Mouse (Mus musculus) testis, adult 2 months (tissue): ENCODE measurements around the gene Gm10719. TPM values are rescaled to one million over a fixed set of nuclear protein-coding genes. Genes with fewer than 3 reads are reported as not detected.
"Not testable (repeated sequence)": the region's sequence is repeated elsewhere in the genome, so short reads cannot be mapped to it uniquely, and the experiment has no call there.

Experiments used
- H3K27ac ChIP-seq: fragments of 200-500 bp; 2 replicates; pipeline ENCODE4 v1.5.1; 2012; ENCODE audit warnings: low read depth, low read length; ENCODE audit not compliant: control insufficient read depth, insufficient read depth
- H3K27me3 ChIP-seq: fragments of 200-500 bp; 2 replicates; pipeline ENCODE4 v1.6.1; 2012; ENCODE audit warnings: mild to moderate bottlenecking, low read length, moderate library complexity; ENCODE audit not compliant: control insufficient read depth, insufficient read depth
- H3K36me3 ChIP-seq: fragments of 200-500 bp; 2 replicates; pipeline ENCODE4 v1.6.1; 2012; ENCODE audit warnings: mild to moderate bottlenecking, low read length; ENCODE audit not compliant: control insufficient read depth, insufficient read depth
- H3K4me1 ChIP-seq: fragments of 200-500 bp; 2 replicates; pipeline ENCODE4 v1.6.1; 2012; ENCODE audit warnings: low read length; ENCODE audit not compliant: control insufficient read depth, insufficient read depth
- H3K4me3 ChIP-seq: fragments of 200-500 bp; 2 replicates; pipeline ENCODE4 v1.5.1; 2012; ENCODE audit warnings: low read depth, mild to moderate bottlenecking, low read length, moderate library complexity, mixed read lengths; ENCODE audit not compliant: control insufficient read depth
- polyA plus RNA-seq: library from polyadenylated mRNA; depleted of rRNA; stranded (reverse); fragments of >200 nt; gene quantifications from 2 replicates; pipeline ENCODE4 v1.2.3, GENCODE M21; 2012; rRNA removed

Gene Gm10719
- not detected in 2 replicates for polyA plus RNA-seq

DNA sequence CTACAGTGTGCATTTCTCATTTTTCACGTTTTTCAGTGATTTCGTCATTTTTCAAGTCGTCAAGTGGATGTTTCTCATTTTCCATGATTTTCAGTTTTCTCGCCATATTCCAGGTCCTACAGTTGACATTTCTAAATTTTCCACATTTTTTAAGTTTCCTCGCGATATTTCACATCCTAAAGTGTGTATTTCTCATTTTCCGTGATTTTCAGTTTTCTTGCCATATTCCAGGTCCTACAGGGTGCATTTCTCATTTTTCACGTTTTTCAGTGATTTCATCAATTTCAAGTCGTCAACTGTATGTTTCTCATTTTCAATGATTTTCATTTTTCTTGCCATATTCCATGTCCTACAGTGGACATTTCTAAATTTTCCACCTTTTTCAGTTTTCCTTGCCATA, at the start of gene Gm10719:
Gm10719 (plus strand) TSS at position 301 of the 400 bp plus-strand sequence.
- H3K27me3 ChIP-seq, H3K4me3 ChIP-seq, H3K27ac ChIP-seq, H3K36me3 ChIP-seq, H3K4me1 ChIP-seq: not testable (repeated sequence)

DNA sequence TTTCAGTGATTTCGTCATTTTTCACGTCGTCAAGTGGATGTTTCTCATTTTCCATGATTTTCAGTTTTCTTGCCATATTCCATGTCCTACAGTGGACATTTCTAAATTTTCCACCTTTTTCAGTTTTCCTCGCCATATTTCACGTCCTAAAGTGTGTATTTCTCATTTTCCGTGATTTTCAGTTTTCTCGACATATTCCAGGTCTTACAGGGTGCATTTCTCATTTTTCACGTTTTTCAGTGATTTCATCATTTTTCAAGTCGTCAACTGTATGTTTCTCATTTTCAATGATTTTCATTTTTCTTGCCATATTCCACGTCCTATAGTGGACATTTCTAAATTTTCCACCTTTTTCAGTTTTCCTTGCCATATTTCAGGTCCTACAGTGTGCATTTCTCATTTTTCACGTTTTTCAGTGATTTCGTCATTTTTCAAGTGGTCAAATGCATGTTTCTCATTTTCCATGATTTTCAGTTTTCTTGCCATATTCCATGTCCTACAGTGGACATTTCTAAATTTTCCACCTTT, 16.7 kb upstream of the Gm10719 start, which contains the start of gene Gm10722:
Gm10722 (plus strand) TSS at position 478 of the 528 bp plus-strand sequence.
- not testable (repeated sequence) for H3K27ac ChIP-seq, H3K4me1 ChIP-seq, H3K36me3 ChIP-seq, H3K4me3 ChIP-seq, H3K27me3 ChIP-seq

DNA sequence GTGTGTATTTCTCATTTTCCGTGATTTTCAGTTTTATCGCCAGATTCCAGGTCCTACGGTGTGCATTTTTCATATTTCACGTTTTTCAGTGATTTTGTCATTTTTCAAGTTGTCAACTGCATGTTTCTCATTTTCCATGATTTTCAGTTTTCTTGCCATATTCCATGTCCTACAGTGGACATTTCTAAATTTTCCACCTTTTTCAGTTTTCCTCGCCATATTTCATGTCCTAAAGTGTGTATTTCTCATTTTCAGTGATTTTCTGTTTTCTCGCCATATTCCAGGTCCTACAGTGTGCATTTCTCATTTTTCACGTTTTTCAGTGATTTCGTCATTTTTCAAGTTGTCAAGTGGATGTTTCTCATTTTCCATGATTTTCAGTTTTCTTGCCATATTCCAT, 16.2 kb upstream of the Gm10719 start:
- H3K27me3 ChIP-seq, H3K27ac ChIP-seq, H3K4me3 ChIP-seq, H3K36me3 ChIP-seq, H3K4me1 ChIP-seq: not testable (repeated sequence)

DNA sequence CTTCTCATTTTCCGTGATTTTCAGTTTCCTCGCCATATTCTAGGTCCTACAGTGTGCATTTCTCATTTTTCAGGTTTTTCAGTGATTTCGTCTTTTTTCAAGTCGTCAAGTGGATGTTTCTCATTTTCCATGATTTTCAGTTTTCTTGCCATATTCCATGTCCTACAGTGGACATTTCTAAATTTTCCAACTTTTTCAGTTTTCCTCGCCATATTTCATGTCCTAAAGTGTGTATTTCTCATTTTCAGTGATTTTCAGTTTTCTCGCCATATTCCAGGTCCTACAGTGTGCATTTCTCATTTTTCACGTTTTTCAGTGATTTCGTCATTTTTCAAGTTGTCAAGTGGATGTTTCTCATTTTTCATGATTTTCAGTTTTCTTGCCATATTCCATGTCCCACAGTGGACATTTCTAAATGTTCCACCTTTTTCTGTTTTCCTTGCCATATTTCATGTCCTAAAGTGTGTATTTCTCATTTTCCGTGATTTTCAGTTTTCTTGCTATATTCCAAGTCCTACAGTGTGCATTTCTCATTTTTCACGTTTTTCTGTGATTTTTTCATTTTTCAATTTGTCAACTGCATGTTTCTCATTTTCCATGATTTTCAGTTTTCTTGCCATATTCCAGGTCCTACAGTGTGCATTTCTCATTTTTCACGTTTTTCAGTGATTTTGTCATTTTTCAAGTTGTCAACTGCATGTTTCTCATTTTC, 15.1 kb upstream of the Gm10719 start:
- not testable (repeated sequence) for H3K27ac ChIP-seq, H3K4me3 ChIP-seq, H3K4me1 ChIP-seq, H3K36me3 ChIP-seq, H3K27me3 ChIP-seq

DNA sequence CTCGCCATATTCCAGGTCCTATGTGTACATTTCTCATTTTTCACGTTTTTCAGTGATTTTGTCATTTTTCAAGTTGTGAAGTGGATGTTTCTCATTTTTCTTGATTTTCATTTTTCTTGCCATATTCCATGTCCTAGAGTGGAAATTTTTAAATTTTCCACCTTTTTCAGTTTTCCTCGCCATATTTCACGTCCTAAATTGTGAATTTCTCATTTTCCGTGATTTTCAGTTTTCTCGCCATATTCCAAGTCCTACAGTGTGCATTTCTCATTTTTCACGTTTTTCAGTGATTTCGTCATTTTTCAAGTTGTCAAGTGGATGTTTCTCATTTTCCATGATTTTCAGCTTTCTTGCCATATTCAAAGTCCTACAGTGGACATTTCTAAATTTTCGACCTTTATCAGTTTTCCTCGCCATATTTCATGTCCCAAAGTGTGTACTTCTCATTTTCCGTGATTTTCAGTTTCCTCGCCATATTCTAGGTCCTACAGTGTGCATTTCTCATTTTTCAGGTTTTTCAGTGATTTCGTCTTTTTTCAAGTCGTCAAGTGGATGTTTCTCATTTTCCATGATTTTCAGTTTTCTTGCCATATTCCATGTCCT, 14.3 kb upstream of the Gm10719 start, which contains the start of gene Gm11168:
Gm11168 (plus strand) TSS at position 553 of the 603 bp plus-strand sequence.
- H3K4me3 ChIP-seq, H3K4me1 ChIP-seq, H3K27me3 ChIP-seq, H3K36me3 ChIP-seq, H3K27ac ChIP-seq: not testable (repeated sequence)

DNA sequence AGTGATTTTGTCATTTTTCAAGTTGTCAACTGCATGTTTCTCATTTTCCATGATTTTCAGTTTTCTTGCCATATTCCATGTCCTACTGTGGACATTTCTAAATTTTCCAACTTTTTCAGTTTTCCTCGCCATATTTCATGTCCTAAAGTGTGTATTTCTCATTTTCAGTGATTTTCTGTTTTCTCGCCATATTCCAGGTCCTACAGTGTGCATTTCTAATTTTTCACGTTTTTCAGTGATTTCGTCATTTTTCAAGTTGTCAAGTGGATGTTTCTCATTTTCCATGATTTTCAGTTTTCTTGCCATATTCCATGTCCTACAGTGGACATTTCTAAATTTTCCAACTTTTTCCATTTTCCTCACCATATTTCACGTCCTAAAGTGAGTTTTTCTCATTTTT, 11.0 kb upstream of the Gm10719 start:
- H3K4me3 ChIP-seq, H3K36me3 ChIP-seq, H3K27me3 ChIP-seq, H3K27ac ChIP-seq, H3K4me1 ChIP-seq: not testable (repeated sequence)

DNA sequence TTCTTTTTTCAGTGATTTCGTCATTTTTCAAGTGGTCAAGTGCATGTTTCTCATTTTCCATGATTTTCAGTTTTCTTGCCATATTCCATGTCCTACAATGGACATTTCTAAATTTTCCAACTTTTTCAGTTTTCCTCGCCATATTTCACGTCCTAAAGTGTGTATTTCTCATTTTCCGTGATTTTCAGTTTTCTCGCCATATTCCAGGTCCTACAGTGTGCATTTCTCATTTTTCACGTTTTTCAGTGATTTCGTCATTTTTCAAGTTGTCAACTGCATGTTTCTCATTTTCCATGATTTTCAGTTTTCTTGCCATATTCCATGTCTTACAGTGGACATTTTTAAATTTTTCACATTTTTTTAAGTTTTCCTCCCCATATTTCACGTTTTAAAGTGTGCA, 10.6 kb upstream of the Gm10719 start:
- not testable (repeated sequence) for H3K27ac ChIP-seq, H3K36me3 ChIP-seq, H3K4me1 ChIP-seq, H3K27me3 ChIP-seq, H3K4me3 ChIP-seq

DNA sequence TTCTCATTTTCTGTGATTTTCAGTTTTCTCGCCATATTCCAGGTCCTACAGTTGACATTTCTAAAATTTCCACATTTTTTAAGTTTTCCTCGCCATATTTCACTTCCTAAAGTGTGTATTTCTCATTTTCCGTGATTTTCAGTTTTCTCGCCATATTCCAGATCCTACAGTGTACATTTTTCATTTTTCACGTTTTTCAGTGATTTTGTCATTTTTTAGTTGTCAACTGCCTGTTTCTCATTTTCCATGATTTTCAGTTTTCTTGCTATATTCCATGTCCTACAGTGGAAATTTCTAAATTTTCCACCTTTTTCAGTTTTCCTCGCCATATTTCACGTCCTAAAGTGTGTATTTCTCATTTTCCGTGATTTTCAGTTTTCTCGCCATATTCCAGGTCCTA, 9.9 kb upstream of the Gm10719 start:
- not testable (repeated sequence) for H3K36me3 ChIP-seq, H3K27me3 ChIP-seq, H3K4me3 ChIP-seq, H3K27ac ChIP-seq, H3K4me1 ChIP-seq

DNA sequence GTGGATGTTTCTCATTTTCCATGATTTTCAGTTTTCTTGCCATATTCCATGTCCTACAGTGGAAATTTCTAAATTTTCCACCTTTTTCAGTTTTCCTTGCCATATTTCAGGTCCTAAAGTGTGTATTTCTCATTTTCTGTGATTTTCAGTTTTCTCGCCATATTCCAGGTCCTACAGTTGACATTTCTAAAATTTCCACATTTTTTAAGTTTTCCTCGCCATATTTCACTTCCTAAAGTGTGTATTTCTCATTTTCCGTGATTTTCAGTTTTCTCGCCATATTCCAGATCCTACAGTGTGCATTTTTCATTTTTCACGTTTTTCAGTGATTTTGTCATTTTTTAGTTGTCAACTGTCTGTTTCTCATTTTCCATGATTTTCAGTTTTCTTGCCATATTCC, 7.9 kb upstream of the Gm10719 start:
- H3K27me3 ChIP-seq, H3K4me1 ChIP-seq, H3K4me3 ChIP-seq, H3K36me3 ChIP-seq, H3K27ac ChIP-seq: not testable (repeated sequence)

DNA sequence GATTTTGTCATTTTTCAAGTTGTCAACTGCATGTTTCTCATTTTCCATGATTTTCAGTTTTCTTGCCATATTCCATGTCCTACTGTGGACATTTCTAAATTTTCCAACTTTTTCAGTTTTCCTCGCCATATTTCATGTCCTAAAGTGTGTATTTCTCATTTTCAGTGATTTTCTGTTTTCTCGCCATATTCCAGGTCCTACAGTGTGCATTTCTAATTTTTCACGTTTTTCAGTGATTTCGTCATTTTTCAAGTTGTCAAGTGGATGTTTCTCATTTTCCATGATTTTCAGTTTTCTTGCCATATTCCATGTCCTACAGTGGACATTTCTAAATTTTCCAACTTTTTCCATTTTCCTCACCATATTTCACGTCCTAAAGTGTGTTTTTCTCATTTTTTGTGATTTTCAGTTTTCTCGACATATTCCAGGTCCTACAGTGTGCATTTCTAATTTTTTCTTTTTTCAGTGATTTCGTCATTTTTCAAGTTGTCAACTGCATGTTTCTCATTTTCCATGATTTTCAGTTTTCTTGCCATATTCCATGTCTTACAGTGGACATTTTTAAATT, 5.1 kb upstream of the Gm10719 start:
- not testable (repeated sequence) for H3K4me3 ChIP-seq, H3K36me3 ChIP-seq, H3K27ac ChIP-seq, H3K4me1 ChIP-seq, H3K27me3 ChIP-seq

DNA sequence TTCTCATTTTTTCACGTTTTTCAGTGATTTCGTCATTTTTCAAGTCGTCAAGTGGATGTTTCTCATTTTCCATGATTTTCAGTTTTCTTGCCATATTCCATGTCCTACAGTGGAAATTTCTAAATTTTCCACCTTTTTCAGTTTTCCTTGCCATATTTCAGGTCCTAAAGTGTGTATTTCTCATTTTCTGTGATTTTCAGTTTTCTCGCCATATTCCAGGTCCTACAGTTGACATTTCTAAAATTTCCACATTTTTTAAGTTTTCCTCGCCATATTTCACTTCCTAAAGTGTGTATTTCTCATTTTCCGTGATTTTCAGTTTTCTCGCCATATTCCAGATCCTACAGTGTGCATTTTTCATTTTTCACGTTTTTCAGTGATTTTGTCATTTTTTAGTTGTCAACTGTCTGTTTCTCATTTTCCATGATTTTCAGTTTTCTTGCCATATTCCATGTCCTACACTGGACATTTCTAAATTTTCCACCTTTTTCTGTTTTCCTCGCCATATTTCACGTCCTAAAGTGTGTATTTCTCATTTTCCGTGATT, 4.4 kb upstream of the Gm10719 start, which contains the start of gene Gm10721:
Gm10721 (plus strand) TSS at position 408 of the 547 bp plus-strand sequence.
- not testable (repeated sequence) for H3K27ac ChIP-seq, H3K36me3 ChIP-seq, H3K4me1 ChIP-seq, H3K4me3 ChIP-seq, H3K27me3 ChIP-seq
